Mouse (Mus musculus): ENCODE results near the gene Klhl21. TPM values are rescaled to one million over a fixed set of nuclear protein-coding genes. Genes with fewer than 3 reads are reported as not detected.

The Klhl21 gene
- 100 to 1,000 TPM in 1 of 2 experiments, 10 to 100 TPM in 1; 92.5 to 125 TPM for total RNA-seq (2021)
- long read RNA-seq, experiment 1, transcript Klhl21-201 (4 exons, 3,986 nt), result major isoform, 104 of 168 reads
- long read RNA-seq, experiment 1, partial matches to known transcripts, result 55 of 168 reads
- long read RNA-seq, experiment 1, other reads (novel, unspliced or antisense), result 9 of 168 reads
- long read RNA-seq, experiment 2, transcript Klhl21-201 (4 exons, 3,986 nt), result major isoform, 86 of 168 reads
- long read RNA-seq, experiment 2, partial matches to known transcripts, result 71 of 168 reads
- long read RNA-seq, experiment 2, other reads (novel, unspliced or antisense), result 11 of 168 reads

GRCm38 (mm10) chr4:152008622-152009075 lies at the start of gene Klhl21:
Klhl21 (plus strand) TSS chr4:152008803.
- intact Hi-C loops (cut with DNase I), result loop anchor here (1.0 kb wide), 1 partner anchor 12 kb away; the partner anchor contains the start of gene Phf13
- DNase-seq, result peak; percentile 98
- Histone ChIP-seq H3K4me3 (peak within 1 kb of the TSS; percentile 90), H3K27ac (peak within 1 kb of the TSS; percentile 98)
- TF ChIP-seq CTCF (IDR thresholded peaks at IDR 0.05), result no peak

GRCm38 (mm10) chr4:151959849-151960512 lies 48.6 kb upstream of the Klhl21 start:
- no peak for TF ChIP-seq CTCF (IDR thresholded peaks at IDR 0.05)
- Histone ChIP-seq H3K27ac (no peak overlapping the region), H3K4me3 (no peak overlapping the region)
- intact Hi-C loops (cut with DNase I), result no loop called here
- peak; percentile 7 for DNase-seq

GRCm38 (mm10) chr4:151960513-151960854 lies 48.1 kb upstream of the Klhl21 start:
- Histone ChIP-seq H3K27ac (no peak overlapping the region), H3K4me3 (no peak overlapping the region)
- intact Hi-C loops (cut with DNase I), result no loop called here
- no peak for TF ChIP-seq CTCF (IDR thresholded peaks at IDR 0.05)
- peak; percentile 15 for DNase-seq

GRCm38 (mm10) chr4:151962817-151963216 lies 45.8 kb upstream of the Klhl21 start:
- no peak for TF ChIP-seq CTCF (IDR thresholded peaks at IDR 0.05)
- DNase-seq, result peak; percentile 19
- intact Hi-C loops (cut with DNase I), result no loop called here
- H3K27ac ChIP-seq, result 0 out of 2 replicates have a peak overlapping the region, but pooled peaks have one; percentile 9
- no peak overlapping the region for H3K4me3 ChIP-seq

GRCm38 (mm10) chr4:151968204-151968921 lies 40.2 kb upstream of the Klhl21 start:
- intact Hi-C loops (cut with DNase I), result no loop called here
- no peak for TF ChIP-seq CTCF (IDR thresholded peaks at IDR 0.05)
- DNase-seq, result peak; percentile 14
- Histone ChIP-seq H3K4me3 (no peak overlapping the region), H3K27ac (no peak overlapping the region)

GRCm38 (mm10) chr4:151972221-151972967 lies 36.2 kb upstream of the Klhl21 start:
- H3K27ac ChIP-seq, result no peak overlapping the region
- intact Hi-C loops (cut with DNase I), result no loop called here
- no peak overlapping the region for H3K4me3 ChIP-seq
- no peak for DNase-seq
- TF ChIP-seq CTCF (IDR thresholded peaks at IDR 0.05), result peak; percentile 73

- peak; percentile 63 for TF ChIP-seq CTCF (IDR thresholded peaks at IDR 0.05)
- intact Hi-C loops (cut with DNase I), result no loop called here
- DNase-seq, result no peak
- H3K27ac ChIP-seq, result no peak overlapping the region
- H3K4me3 ChIP-seq, result no peak overlapping the region
Observed at GRCm38 (mm10) chr4:151975441-151975840, 33.2 kb upstream of the Klhl21 start.

- no peak overlapping the region for H3K4me3 ChIP-seq
- intact Hi-C loops (cut with DNase I), result no loop called here
- TF ChIP-seq CTCF (IDR thresholded peaks at IDR 0.05), result peak; percentile 99
- peak overlapping the region; percentile 31; the same call in 1 of the 2 replicates for H3K27ac ChIP-seq
- DNase-seq, result peak; percentile 88
Observed at GRCm38 (mm10) chr4:151977748-151978147, 30.9 kb upstream of the Klhl21 start.

- Histone ChIP-seq H3K4me3 (no peak overlapping the region), H3K27ac (peak overlapping the region; percentile 96)
- DNase-seq, result peak; percentile 62
- intact Hi-C loops (cut with DNase I), result loop anchor here (2.0 kb wide), 2 partner anchors 58 to 116 kb away; partner anchors contain the start of genes Nol9 and Tas1r1
- TF ChIP-seq CTCF (IDR thresholded peaks at IDR 0.05), result peak; percentile 57
Observed at GRCm38 (mm10) chr4:151980699-151981098, 27.9 kb upstream of the Klhl21 start.

GRCm38 (mm10) chr4:151981363-151981762 lies 27.2 kb upstream of the Klhl21 start:
- TF ChIP-seq CTCF (IDR thresholded peaks at IDR 0.05), result 0 out of 2 replicates have a peak, but pooled peaks have one; percentile 100
- peak; percentile 89 for DNase-seq
- intact Hi-C loops (cut with DNase I), result loop anchor here (2.0 kb wide), 2 partner anchors 57 to 115 kb away; partner anchors contain the start of genes Nol9 and Tas1r1
- Histone ChIP-seq H3K4me3 (peak overlapping the region; percentile 78), H3K27ac (peak overlapping the region; percentile 96)

- Histone ChIP-seq H3K27ac (peak overlapping the region; percentile 96), H3K4me3 (peak overlapping the region; percentile 78)
- DNase-seq, result peak; percentile 58
- no peak for TF ChIP-seq CTCF (IDR thresholded peaks at IDR 0.05)
- intact Hi-C loops (cut with DNase I), result loop anchor here (1.0 kb wide), 1 partner anchor 27 kb away; no protein-coding TSS in a partner anchor
Observed at GRCm38 (mm10) chr4:151983043-151983442, 25.6 kb upstream of the Klhl21 start.

GRCm38 (mm10) chr4:151983560-151983959 lies 25.0 kb upstream of the Klhl21 start:
- TF ChIP-seq CTCF (IDR thresholded peaks at IDR 0.05), result no peak; the same call in 1 of the 2 replicates
- peak overlapping the region; percentile 78 for H3K4me3 ChIP-seq
- peak; percentile 96 for DNase-seq
- intact Hi-C loops (cut with DNase I), result loop anchor here (1.0 kb wide), 1 partner anchor 27 kb away; no protein-coding TSS in a partner anchor
- peak overlapping the region; percentile 96 for H3K27ac ChIP-seq
